Mouse (Mus musculus) cortical plate, adult 2 months (tissue): Measurements from ENCODE around the gene Kynu.

ENCODE experiments used
- CTCF ChIP-seq: fragments of 200-500 bp; IDR thresholded peaks from 2 replicates; pipeline ENCODE4 v1.5.1; 2011; ENCODE audit warnings: mild to moderate bottlenecking, control low read depth, low read length; ENCODE audit not compliant: insufficient read depth; ENCODE audit errors: extremely low read depth
- POLR2A ChIP-seq: fragments of 200-500 bp; IDR thresholded peaks from 2 replicates; pipeline ENCODE4 v1.6.1; 2011; ENCODE audit warnings: mild to moderate bottlenecking, low read length, control low read depth; ENCODE audit not compliant: insufficient read depth; ENCODE audit errors: extremely low read depth

DNA sequence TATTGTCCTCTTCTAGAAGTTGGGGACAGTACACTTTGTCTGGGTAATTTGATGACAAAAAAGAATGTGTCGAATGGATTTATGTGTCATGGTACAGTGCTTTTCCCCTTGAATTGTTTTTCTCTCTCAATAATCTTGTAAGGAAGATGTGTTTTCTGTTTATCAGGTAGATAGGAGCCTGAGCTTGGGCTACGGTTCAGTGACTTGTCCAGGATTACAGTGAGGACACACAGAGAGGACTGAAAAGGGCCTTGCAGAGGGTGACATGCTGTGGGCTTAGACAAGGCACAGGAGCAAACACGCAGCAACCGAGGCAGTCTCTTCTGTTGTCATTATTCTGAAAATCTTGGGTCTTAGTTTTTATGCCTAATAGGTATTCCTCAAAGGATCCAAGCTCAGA, 913 bp upstream of the Kynu start:
- TF ChIP-seq POLR2A = no peak
- TF ChIP-seq CTCF = no peak
